Mouse (Mus musculus): ENCODE data around the gene Kctd10. TPM values are rescaled to one million over a fixed set of nuclear protein-coding genes. Genes with fewer than 3 reads are reported as not detected.
A peak's percentile ranks its signal among the peaks of the same experiment; 100 is the strongest.

The Kctd10 gene
- polyA plus RNA-seq, 1 experiment from 2014 or later, result 96.4 TPM

GRCm38 (mm10) chr5:114356936-114357751 lies 23.2 kb downstream of the Kctd10 start:
- 18% methylated on average over 23 of the region's 23 CpGs for WGBS
- peak overlapping the region; percentile 96 for H3K27ac ChIP-seq (replicated peaks)
- no peak for TF ChIP-seq EP300 (optimal IDR thresholded peaks at IDR 0.05)
- DNase-seq (ENCODE audit: low spot score), result peak; percentile 82
- no peaks in the 10 kb centered on the region for H3K9me3 ChIP-seq (ENCODE audit: control insufficient read depth, low read length)
- peak overlapping the region; percentile 51 for H3K9ac ChIP-seq (ENCODE audit: low read length)
- peak overlapping the region; percentile 51 for H3K4me2 ChIP-seq (replicated peaks; ENCODE audit: low read depth)
- H3K4me3 ChIP-seq (ENCODE audit: low read depth, low read length), result peak overlapping the region; percentile 20; the same call in 1 of the 2 replicates
- H3K36me3 ChIP-seq (ENCODE audit: control insufficient read depth, insufficient read depth, low read length), result no peaks in the 10 kb centered on the region
- H3K4me1 ChIP-seq (replicated peaks; ENCODE audit: control insufficient read depth, insufficient read depth), result peaks cover 8% of the 10 kb centered on the region; the same call in 1 of the 2 replicates
- no peaks in the 10 kb centered on the region for H3K27me3 ChIP-seq (ENCODE audit: control insufficient read depth, insufficient read depth, low read length)
- peak; percentile 89 for ATAC-seq (ENCODE audit: low FRiP score, low TSS enrichment)

- no peaks in the 10 kb centered on the region for H3K9me3 ChIP-seq (ENCODE audit: control insufficient read depth, low read length)
- H3K4me2 ChIP-seq (replicated peaks; ENCODE audit: low read depth), result peak overlapping the region; percentile 51
- peak overlapping the region; percentile 20; the same call in 1 of the 2 replicates for H3K4me3 ChIP-seq (ENCODE audit: low read depth, low read length)
- peak overlapping the region; percentile 51 for H3K9ac ChIP-seq (ENCODE audit: low read length)
- H3K4me1 ChIP-seq (replicated peaks; ENCODE audit: control insufficient read depth, insufficient read depth), result peaks cover 8% of the 10 kb centered on the region; the same call in 1 of the 2 replicates
- TF ChIP-seq EP300 (optimal IDR thresholded peaks at IDR 0.05) (peak; percentile 79), CTCF (IDR thresholded peaks at IDR 0.05; ENCODE audit: low read depth) (peak; percentile 95)
- peak; percentile 94 for DNase-seq (ENCODE audit: low spot score)
- no peaks in the 10 kb centered on the region for H3K36me3 ChIP-seq (ENCODE audit: control insufficient read depth, insufficient read depth, low read length)
- ATAC-seq (ENCODE audit: low FRiP score, low TSS enrichment), result peak; percentile 93
- H3K27me3 ChIP-seq (ENCODE audit: control insufficient read depth, insufficient read depth, low read length), result no peaks in the 10 kb centered on the region
- peak overlapping the region; percentile 96 for H3K27ac ChIP-seq (replicated peaks)
- 10% methylated on average over 7 of the region's 7 CpGs for WGBS
These were observed 23.9 kb downstream of the Kctd10 start for GRCm38 (mm10) chr5:114356250-114356935.

DNA sequence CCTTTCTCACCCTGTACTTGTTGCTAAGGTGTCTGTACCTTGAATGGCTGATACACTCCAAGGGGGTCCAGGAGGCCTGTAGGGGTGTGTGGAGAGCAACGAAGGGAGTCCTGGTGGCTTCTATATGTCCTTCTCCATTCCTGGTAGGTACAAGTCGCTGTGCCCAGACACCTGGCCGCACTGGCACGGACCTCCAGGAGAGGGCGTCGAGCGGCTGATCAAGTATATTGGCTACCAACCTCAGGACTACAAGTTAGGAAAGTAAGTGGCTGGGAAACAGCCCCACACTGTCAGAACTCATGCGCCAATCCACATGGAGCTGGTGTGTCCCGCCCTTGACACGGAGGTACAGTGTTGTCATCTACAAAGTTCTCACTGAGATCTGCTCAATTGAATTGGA lies 28.8 kb downstream of the Kctd10 start:
- 65% methylated on average over 10 of the region's 10 CpGs for WGBS

DNA sequence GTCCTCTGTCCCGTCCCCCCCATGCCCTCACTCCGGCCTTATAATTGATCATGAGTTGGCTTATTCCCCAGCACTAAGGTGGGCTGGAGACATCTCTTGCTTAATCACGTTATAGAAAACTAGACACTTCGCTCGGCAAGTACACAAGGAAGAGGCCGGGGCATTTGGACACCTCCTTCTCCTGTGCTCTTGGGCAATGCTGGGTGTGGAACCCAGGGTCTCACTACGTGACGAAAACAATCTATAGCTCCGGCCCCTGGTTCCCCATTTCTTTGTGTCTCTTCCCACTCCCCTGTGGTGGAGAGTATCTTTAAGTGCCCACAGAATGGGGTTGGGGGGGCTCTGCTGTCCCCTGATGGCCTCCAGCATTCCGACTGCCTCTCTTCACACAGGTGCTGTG lies 33.3 kb downstream of the Kctd10 start:
- 70% methylated on average over 10 of the region's 10 CpGs for WGBS
- no peak for ATAC-seq (ENCODE audit: low FRiP score, low TSS enrichment)
- no peaks in the 10 kb centered on the region for H3K9me3 ChIP-seq (ENCODE audit: control insufficient read depth, low read length)

More for the DNA sequence above, 28.8 kb downstream of the Kctd10 start:
- TF ChIP-seq EP300 (optimal IDR thresholded peaks at IDR 0.05) (no peak), CTCF (IDR thresholded peaks at IDR 0.05; ENCODE audit: low read depth) (peak; percentile 47)
- H3K27ac ChIP-seq (replicated peaks), result no peak overlapping the region
- no peaks in the 10 kb centered on the region for H3K4me1 ChIP-seq (replicated peaks; ENCODE audit: control insufficient read depth, insufficient read depth)
- no peaks in the 10 kb centered on the region for H3K36me3 ChIP-seq (ENCODE audit: control insufficient read depth, insufficient read depth, low read length)
- ATAC-seq (ENCODE audit: low FRiP score, low TSS enrichment) (no peak), DNase-seq (ENCODE audit: low spot score) (no peak)
- H3K9me3 ChIP-seq (ENCODE audit: control insufficient read depth, low read length), result no peaks in the 10 kb centered on the region
- H3K4me2 ChIP-seq (replicated peaks; ENCODE audit: low read depth), result no peak overlapping the region
- no peaks in the 10 kb centered on the region for H3K27me3 ChIP-seq (ENCODE audit: control insufficient read depth, insufficient read depth, low read length)
- no peak overlapping the region for H3K4me3 ChIP-seq (ENCODE audit: low read depth, low read length)
- no peak overlapping the region for H3K9ac ChIP-seq (ENCODE audit: low read length)

GRCm38 (mm10) chr5:114345538-114345937 lies 34.8 kb downstream of the Kctd10 start:
- no peak overlapping the region for H3K4me3 ChIP-seq (ENCODE audit: low read depth, low read length)
- H3K27ac ChIP-seq (replicated peaks), result no peak overlapping the region
- TF ChIP-seq CTCF (IDR thresholded peaks at IDR 0.05; ENCODE audit: low read depth) (no peak), EP300 (optimal IDR thresholded peaks at IDR 0.05) (no peak)
- no peak overlapping the region for H3K9ac ChIP-seq (ENCODE audit: low read length)
- ATAC-seq (ENCODE audit: low FRiP score, low TSS enrichment) (peak; percentile 79), DNase-seq (ENCODE audit: low spot score) (peak; percentile 56)
- no peaks in the 10 kb centered on the region for H3K27me3 ChIP-seq (ENCODE audit: control insufficient read depth, insufficient read depth, low read length)
- H3K9me3 ChIP-seq (ENCODE audit: control insufficient read depth, low read length), result no peaks in the 10 kb centered on the region
- H3K36me3 ChIP-seq (ENCODE audit: control insufficient read depth, insufficient read depth, low read length), result no peaks in the 10 kb centered on the region
- H3K4me1 ChIP-seq (replicated peaks; ENCODE audit: control insufficient read depth, insufficient read depth), result no peaks in the 10 kb centered on the region
- 51% methylated on average over 3 of the region's 3 CpGs for WGBS
- no peak overlapping the region for H3K4me2 ChIP-seq (replicated peaks; ENCODE audit: low read depth)

More for the DNA sequence above, 33.3 kb downstream of the Kctd10 start:
- no peaks in the 10 kb centered on the region for H3K4me1 ChIP-seq (replicated peaks; ENCODE audit: control insufficient read depth, insufficient read depth)
- no peak overlapping the region for H3K9ac ChIP-seq (ENCODE audit: low read length)
- no peaks in the 10 kb centered on the region for H3K27me3 ChIP-seq (ENCODE audit: control insufficient read depth, insufficient read depth, low read length)
- TF ChIP-seq EP300 (optimal IDR thresholded peaks at IDR 0.05) (no peak), CTCF (IDR thresholded peaks at IDR 0.05; ENCODE audit: low read depth) (no peak)
- H3K4me3 ChIP-seq (ENCODE audit: low read depth, low read length), result no peak overlapping the region
- no peaks in the 10 kb centered on the region for H3K36me3 ChIP-seq (ENCODE audit: control insufficient read depth, insufficient read depth, low read length)
- no peak overlapping the region for H3K4me2 ChIP-seq (replicated peaks; ENCODE audit: low read depth)
- no peak overlapping the region for H3K27ac ChIP-seq (replicated peaks)
- no peak for DNase-seq (ENCODE audit: low spot score)

Measured in stomach, postnatal 0 days (tissue).